Mouse (Mus musculus): ENCODE measurements around the gene Pank3. TPM values are rescaled to one million over a fixed set of nuclear protein-coding genes. Genes with fewer than 3 reads are reported as not detected.

The Pank3 gene
- 10 to 100 TPM; 40.9 to 43.0 TPM for total RNA-seq (2021)

GRCm38 (mm10) chr11:35769188-35769745 is at the start of gene Pank3:
Pank3 (plus strand) TSS chr11:35769484.
- intact Hi-C loops (cut with DNase I) = no loop called here
- DNase-seq (ENCODE audit: low spot score in 2 of 2) = peak; percentile 96 to 100

- DNase-seq (ENCODE audit: low spot score in 2 of 2) = no peak
- intact Hi-C loops (cut with DNase I) = no loop called here
Observed at GRCm38 (mm10) chr11:35723876-35724275, 45.4 kb upstream of the Pank3 start.

GRCm38 (mm10) chr11:35726341-35726846 is 42.9 kb upstream of the Pank3 start:
- intact Hi-C loops (cut with DNase I) = no loop called here
- no peak for DNase-seq (ENCODE audit: low spot score in 2 of 2)

DNA sequence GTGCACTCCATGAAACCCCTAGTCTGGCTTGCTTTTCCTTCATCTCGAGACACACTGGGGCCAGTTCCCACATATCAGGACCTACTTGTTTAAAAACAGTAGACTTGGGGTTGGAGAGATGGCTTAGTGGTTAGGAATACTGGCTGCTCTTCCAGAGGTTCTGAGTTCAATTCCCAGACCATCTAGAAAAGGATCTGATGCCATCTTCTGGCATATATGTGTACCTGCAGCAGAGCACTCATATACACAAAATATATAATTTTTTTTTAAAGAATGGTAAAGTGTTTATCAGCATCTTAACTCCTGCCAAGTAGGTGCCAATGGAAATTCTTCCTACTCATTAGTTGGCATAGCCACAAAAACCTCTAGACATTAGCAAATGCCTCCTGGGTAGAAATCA is 41.1 kb upstream of the Pank3 start:
- no peak for DNase-seq (ENCODE audit: low spot score in 2 of 2)
- intact Hi-C loops (cut with DNase I) = no loop called here

DNA sequence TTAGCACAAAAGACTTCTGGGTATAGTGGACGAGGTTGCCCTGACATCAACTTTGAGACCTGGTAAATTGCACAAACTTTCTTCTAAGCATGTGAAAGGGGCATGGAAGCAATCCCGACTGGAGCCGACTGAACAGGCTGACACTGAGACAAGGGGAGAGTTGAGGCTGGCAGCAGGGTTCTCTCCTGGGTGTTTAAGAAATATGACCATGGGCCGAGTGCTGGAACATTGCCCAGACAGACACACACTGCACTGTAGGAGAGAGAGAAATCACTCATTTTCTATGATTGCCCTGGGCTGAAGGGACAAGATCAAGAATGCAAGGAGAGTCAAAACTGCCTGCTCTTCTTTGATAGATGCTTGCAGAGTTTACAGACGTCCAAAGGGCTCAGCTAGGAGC is 40.1 kb upstream of the Pank3 start:
- intact Hi-C loops (cut with DNase I) = no loop called here
- DNase-seq (ENCODE audit: low spot score in 2 of 2) = no peak

DNA sequence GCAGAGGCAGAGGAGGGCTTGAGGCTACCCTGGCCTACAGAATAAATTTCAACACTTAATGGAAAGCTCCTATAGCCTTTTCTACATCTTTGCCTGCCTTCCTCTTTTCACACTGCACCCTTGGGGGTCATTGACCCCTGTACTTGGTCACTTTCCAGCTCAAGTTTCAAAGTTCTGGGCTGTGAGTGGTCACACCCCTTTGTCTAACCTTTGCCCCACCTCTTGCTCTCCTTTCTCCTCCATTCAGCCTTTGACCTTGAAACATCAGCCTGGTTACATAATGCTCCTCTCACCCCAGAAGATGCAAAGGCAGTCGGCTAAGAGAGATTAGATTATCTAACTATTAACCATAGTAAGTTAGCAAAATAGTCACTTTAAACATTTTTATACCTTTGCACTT is 36.9 kb upstream of the Pank3 start:
- DNase-seq (ENCODE audit: low spot score in 2 of 2) = no peak
- intact Hi-C loops (cut with DNase I) = no loop called here

DNA sequence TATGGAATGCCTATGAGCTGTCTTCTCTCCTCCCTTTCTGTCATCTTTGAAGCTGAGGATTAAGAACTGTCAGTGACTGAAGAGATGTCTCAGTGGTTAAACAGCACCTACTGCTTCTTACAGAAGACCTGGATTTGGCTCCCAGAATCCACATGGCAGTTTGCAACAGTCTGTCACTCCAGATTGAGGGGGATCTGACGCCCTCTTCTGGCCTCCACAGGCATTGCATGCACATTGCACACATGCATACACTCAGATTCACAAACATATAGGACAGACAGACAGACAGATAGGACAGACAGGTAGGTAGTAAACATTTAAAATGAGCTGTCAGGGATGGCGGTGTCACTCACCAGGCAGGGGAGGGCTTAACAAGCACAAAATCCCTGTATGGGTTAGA is 32.5 kb upstream of the Pank3 start:
- intact Hi-C loops (cut with DNase I) = no loop called here
- no peak for DNase-seq (ENCODE audit: low spot score in 2 of 2)

GRCm38 (mm10) chr11:35737262-35737661 is 32.0 kb upstream of the Pank3 start:
- DNase-seq (ENCODE audit: low spot score in 2 of 2) = no peak
- intact Hi-C loops (cut with DNase I) = no loop called here

GRCm38 (mm10) chr11:35738102-35738501 is 31.2 kb upstream of the Pank3 start:
- DNase-seq (ENCODE audit: low spot score in 2 of 2) = no peak
- intact Hi-C loops (cut with DNase I) = no loop called here

GRCm38 (mm10) chr11:35743586-35743985 is 25.7 kb upstream of the Pank3 start:
- peak in 1 of 2 experiments; percentile 47 for DNase-seq (ENCODE audit: low spot score in 2 of 2)
- intact Hi-C loops (cut with DNase I) = no loop called here

DNA sequence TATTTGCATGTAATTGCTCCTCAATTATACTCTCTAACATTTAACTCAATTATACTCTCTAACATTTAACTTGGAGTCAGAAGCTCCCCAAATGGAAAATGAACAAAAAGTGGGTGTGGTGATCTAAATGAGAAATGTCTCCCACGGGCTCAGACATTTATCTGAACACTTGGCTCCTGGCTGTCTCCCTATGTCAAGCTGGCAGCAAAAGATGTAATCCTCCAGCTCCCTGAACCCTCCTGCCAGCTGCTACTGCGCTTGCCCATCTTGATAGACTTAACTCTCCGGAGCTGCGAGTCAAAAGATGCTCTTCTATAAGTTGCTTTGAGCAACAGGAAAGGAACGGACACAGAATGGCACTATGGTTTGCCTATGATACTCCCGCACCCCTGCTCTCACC is 24.7 kb upstream of the Pank3 start:
- intact Hi-C loops (cut with DNase I) = no loop called here
- peak in 1 of 2 experiments; percentile 34 for DNase-seq (ENCODE audit: low spot score in 2 of 2)

- intact Hi-C loops (cut with DNase I) = no loop called here
- DNase-seq (ENCODE audit: low spot score in 2 of 2) = no peak
Observed at GRCm38 (mm10) chr11:35750578-35750977, 18.7 kb upstream of the Pank3 start.

GRCm38 (mm10) chr11:35754906-35755418 is 14.3 kb upstream of the Pank3 start:
- intact Hi-C loops (cut with DNase I) = no loop called here

GRCm38 (mm10) chr11:35755546-35755945 is 13.7 kb upstream of the Pank3 start:
- DNase-seq (ENCODE audit: low spot score in 2 of 2) = no peak
- intact Hi-C loops (cut with DNase I) = no loop called here

More at GRCm38 (mm10) chr11:35754906-35755418, 14.3 kb upstream of the Pank3 start:
- no peak for DNase-seq (ENCODE audit: low spot score in 2 of 2)

- intact Hi-C loops (cut with DNase I) = no loop called here
- peak in 1 of 2 experiments; percentile 13 for DNase-seq (ENCODE audit: low spot score in 2 of 2)
Observed at GRCm38 (mm10) chr11:35756411-35757303, 12.6 kb upstream of the Pank3 start.

DNA sequence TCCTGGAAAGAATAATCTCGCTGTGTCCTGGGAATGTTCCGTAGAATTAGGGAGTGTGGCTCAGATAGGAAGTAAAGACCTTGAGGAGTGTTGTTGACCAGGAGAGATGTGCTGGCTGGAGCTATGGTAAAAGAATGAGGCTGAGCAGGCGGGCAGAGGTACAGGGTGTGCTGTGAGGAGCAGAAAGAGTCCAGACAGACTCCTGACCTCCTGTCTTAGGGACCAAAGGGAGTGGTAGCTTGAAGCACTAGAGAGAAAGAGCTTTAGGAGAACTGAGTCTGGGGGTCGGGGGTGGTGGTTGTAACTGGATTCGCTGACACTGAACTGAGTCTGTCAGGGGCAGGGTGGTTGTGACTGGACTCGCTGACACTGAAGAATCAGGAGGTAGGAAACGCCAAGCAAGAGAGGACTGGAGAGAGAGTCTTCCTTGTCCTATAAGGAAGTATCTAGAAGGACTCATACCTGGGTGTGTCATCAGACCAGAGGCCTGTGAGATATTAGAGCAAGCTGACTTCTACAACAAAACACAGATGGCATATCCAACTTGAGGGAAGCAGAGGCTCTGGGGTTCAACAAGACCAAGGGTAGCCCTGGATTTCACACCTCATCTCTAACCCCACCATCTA is 9.2 kb upstream of the Pank3 start:
- no peak for DNase-seq (ENCODE audit: low spot score in 2 of 2)
- intact Hi-C loops (cut with DNase I) = no loop called here

- no peak for DNase-seq (ENCODE audit: low spot score in 2 of 2)
- intact Hi-C loops (cut with DNase I) = no loop called here
Observed at GRCm38 (mm10) chr11:35760627-35761003, 8.7 kb upstream of the Pank3 start.

DNA sequence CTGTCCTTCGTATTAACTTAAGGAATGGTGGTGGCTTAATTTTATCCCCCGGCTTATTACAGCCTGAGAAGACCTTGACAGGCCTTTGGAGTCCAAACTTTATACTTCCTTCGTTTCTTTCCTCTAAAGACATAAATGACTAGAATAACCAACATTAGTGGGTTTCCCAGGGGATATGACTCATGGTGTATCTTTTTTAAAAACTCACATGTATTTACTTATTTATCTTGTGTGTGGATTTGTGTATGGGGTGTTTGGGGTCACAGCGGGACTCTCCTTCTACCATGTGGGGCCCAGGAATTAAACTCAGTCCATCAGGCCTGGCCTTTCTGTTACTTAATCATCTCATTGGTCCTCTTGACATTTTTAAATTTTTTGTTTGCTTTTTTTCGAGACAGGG is 2.4 kb upstream of the Pank3 start:
- intact Hi-C loops (cut with DNase I) = no loop called here
- DNase-seq (ENCODE audit: low spot score in 2 of 2) = no peak

GRCm38 (mm10) chr11:35769746-35770437 is 608 bp downstream of the Pank3 start:
- intact Hi-C loops (cut with DNase I) = loop anchor here (5.0 kb wide), 1 partner anchor 62 kb away; the partner anchor contains the start of gene Rars
- peak in 1 of 2 experiments; percentile 67 for DNase-seq (ENCODE audit: low spot score in 2 of 2)

Data from left cerebral cortex, postnatal 25 days (tissue).